Mouse (Mus musculus) hematopoietic stem cell, adult 5-6 weeks (primary cell): ENCODE data around the gene 4933417A18Rik. TPM values are rescaled to one million over a fixed set of nuclear protein-coding genes. Genes with fewer than 3 reads are reported as not detected.
"Not testable (repeated sequence)": the region's sequence is repeated elsewhere in the genome, so short reads cannot be mapped to it uniquely, and the experiment has no call there.

Experiments
- ATAC-seq, 2 experiments: fragments of 125-278 bp in 1 of 2; replicated peaks in 1 of 2; 2 replicates each; pipeline ENCODE4 v1.8.0; 2016 to 2017; ENCODE audit warnings: inconsistent platforms in 2 of 2, mild to moderate bottlenecking in 2 of 2, moderate number of reproducible peaks in 2 of 2, low read depth in 1 of 2, moderate TSS enrichment in 1 of 2; ENCODE audit not compliant: low FRiP score in 2 of 2, poor library complexity in 2 of 2, severe bottlenecking in 2 of 2, insufficient read depth in 1 of 2, low TSS enrichment in 1 of 2
- total RNA-seq: library from RNA; stranded (forward); fragments of 172-1452, 232-1000 nt; gene quantifications from 2 replicates; pipeline ENCODE4 v1.2.3, GENCODE M21; 2017

4933417A18Rik gene
- not detected in 2 replicates for total RNA-seq

- no peak for ATAC-seq
Observed at GRCm38 (mm10) chr13:34924210-34924609, at the start of gene 4933417A18Rik, which contains the start of gene Fam217a. Gene 4933417A18Rik, plus strand, starts transcription at chr13:34924409. Gene Fam217a, minus strand, starts transcription at chr13:34924310.

DNA sequence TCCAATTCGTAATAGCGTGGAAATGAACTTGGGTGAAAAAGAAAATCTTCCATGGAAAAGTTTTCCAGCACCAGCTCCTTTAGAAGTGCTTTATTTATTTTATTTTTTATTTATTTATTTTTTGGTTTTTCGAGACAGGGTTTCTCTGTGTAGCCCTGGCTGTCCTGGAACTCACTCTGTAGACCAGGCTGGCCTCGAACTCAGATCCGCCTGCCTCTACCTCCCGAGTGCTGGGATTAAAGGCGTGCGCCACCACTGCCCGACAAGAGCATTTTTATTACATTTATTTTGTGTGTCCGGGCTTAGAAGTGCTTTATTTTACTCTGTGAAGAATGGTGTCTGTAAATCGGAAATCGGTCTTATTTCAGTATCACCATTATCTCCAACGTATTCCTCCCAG lies 49.5 kb upstream of the 4933417A18Rik start:
- ATAC-seq: not testable (repeated sequence)

DNA sequence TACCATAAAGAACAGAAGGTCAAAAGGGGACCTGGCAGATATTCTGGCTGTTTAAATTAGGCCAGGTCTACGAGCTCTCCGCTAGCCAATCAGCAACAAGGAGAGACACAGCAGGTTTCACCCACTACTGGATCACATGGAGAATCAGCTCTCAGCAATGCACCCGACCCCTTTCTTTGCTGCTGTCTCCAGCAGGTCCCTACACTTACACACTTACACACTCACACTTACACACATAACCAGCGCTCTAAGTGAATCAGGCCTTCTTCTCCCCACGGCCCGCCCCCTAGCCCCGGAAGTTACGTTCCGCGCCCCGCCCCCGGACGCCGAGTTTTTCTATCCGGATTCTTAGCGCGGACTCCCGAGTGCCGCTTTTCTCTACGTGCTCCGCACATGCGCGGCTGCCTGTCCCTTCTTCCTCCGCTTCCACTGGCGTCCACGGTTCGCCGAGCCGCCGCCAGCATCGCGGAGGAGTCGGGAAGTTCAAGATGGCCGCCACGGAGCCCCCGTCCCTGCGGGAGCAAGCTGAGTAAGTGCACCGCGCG lies 49.0 kb upstream of the 4933417A18Rik start, which contains the start of gene Prpf4b:
TSS of gene Prpf4b (plus strand) at position 137 of the 545 bp plus-strand sequence.
- peak; percentile 63 for ATAC-seq

DNA sequence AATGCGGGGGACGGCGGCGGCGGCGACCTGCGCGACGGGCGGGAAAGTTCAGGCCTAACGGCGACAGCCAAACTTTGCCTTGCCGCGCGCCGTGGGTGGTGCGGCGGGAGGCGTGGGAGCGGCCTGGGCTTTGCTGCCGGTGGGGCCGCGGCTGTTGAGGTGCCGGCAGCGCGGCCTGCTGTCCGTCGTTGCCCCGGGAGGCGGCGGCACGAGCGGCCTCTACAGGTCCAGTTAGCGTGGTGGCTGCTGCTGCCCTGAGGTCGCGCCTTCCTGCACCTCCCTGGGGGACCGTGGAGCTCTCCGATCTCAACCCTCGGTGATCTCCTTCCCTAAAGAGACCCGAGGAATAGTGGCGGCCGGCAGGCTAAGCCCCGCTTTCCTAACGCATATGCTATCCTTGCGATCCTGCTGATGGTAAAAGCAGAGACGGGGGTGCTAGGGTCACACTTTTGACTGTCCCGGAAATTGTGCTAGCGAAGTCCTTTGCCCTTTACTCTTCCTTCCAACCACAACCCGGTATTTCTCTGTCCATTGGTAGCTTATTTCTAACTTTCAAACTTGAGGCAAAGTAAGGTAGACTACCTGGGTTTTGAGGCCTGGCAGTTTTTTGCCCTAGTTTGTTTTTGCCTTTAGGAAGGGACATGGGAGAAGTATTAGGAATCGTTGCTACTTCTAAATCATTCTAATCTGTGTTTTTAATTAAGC lies 48.3 kb upstream of the 4933417A18Rik start:
- peak; percentile 24 to 35; a peak in 2 of 4 replicates for ATAC-seq

DNA sequence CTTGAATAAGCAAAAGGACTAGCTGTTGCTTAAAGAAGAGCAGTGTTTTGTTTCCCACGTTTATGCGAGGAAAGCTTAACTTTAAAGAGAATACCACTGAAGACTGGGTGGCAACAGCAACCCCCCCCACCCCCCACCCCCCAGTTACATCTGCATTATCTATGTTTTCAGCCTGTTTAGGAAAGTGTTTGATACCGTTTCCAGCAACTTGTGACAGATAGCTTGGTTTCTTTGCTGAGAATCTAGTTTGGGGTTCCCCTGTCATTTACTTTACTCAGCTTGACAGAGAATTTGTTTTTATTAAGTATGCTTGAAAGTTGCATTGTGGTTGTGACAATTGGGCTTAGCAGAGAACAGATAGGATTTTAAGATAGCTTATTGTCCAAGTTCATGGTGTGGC lies 47.7 kb upstream of the 4933417A18Rik start:
- no peak for ATAC-seq

- ATAC-seq: no peak
Observed at GRCm38 (mm10) chr13:34892871-34893270, 31.3 kb upstream of the 4933417A18Rik start.

- ATAC-seq: peak; percentile 74 to 76; a peak in 3 of 4 replicates
Observed at GRCm38 (mm10) chr13:34914614-34915013, 9.6 kb upstream of the 4933417A18Rik start.

GRCm38 (mm10) chr13:34916520-34917167 lies 7.6 kb upstream of the 4933417A18Rik start:
- ATAC-seq: 0 out of 4 replicates have a peak, but pooled peaks of 1 of the 2 experiments have one; percentile 14

GRCm38 (mm10) chr13:34934931-34935644 lies 10.9 kb downstream of the 4933417A18Rik start:
- ATAC-seq: no peak

GRCm38 (mm10) chr13:34942370-34942769 lies 18.2 kb downstream of the 4933417A18Rik start:
- ATAC-seq: no peak

DNA sequence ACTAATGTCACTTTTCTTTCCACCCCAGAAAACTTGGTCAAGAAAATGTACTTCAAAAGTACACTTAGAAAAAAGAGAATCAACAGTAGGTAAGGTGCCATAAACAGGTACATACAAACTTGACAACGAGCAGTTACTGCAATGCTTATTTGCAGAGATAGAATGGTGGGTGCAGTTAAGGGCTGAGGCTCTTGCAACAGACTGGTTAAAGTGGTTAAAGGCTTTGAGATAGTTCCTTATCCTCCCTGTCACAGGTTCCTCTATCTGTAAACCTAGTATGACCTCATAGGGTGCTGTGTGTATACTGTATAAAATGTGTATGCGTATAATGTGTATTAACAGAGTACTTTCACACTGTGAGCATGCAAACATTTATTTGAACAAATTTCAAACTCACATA lies 27.2 kb downstream of the 4933417A18Rik start:
- ATAC-seq: peak in 1 of 2 experiments; percentile 27; a peak in 1 of 4 replicates

- ATAC-seq: no peak
Observed at GRCm38 (mm10) chr13:34956901-34957300, 32.7 kb downstream of the 4933417A18Rik start.

DNA sequence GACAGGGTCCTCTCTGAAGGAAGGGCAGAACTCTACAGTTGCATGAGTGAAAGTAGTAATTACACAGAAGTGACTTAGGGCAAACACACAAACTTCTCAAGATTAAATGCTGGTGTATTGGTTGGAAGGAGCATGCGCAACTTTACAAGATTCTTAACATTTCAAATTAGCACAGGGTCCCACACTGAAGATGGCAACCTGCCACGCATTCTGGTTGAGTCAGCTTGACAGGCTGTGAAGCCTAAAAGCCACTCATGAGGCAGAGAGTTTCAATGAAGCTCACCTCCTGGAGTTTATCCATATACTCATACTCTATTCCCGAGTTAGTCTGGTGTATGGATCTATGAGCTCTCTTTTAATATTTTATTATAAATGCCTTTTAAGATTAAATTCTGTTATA lies 33.9 kb downstream of the 4933417A18Rik start:
- ATAC-seq: not testable (repeated sequence)

DNA sequence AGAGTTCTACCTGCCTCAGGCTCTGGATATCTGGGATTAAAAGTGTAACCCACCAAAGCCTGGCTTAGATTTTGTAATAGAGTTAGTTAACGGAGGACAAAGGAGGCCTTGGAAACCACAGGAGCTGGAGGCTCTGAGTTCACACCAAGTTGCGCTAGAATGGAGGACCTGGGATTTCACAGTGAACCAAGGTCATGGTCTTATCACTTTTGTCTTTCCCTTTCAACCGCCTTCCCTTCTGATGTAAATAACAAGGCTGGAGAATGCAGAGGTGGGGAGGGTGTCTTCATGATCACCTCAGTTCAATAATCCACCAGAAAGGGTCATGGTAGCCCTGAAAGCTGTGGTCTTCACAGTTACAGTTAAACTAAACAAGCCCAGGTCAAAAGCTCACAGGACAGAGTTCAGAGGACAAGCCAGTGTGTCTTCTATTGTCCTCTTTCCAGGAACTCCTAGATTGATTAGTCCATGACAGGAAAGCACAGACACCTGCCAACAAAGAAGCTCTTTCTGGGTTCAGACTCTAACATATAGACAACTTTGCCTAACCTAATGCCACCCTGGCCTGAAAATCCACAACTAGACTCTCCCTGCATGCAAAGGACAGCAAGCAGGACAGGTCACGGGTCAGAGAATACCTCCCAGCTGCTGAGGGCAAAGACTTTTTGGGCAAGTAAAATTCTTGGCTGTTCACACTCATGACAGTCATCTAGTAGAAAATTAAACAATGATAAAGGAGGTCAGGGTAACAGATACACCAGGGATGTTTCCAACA lies 37.0 kb downstream of the 4933417A18Rik start:
- ATAC-seq: no peak

GRCm38 (mm10) chr13:34963511-34964397 lies 39.5 kb downstream of the 4933417A18Rik start, which contains the start of gene Eci3:
Gene Eci3, minus strand, starts transcription at chr13:34963810.
- peak; percentile 51 to 64 for ATAC-seq

DNA sequence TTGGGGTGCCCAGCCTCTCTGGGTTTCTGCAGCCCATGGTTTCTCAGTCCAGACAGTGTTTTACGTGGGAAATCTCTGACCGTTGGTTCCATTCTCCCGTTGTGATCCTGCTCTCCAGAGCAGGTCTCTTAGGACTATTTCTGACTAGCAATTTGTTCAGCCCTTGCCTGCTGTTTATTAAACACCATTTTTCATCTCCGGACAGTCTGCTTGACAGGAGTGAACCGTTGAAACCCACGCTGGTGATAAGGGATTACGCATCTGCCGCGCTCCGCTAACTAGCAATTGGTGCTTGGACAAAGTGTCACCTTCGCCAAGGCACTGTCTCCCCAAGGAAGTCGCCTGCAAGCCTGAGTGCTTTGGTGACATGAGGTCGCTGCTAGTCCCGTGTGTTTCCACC lies 40.2 kb downstream of the 4933417A18Rik start:
- no peak for ATAC-seq
